Mouse (Mus musculus) spleen, embryonic (tissue): Measurements from ENCODE around the gene Olfr603.
"Not testable (repeated sequence)": the region's sequence is repeated elsewhere in the genome, so short reads cannot be mapped to it uniquely, and the experiment has no call there.

Experiments
- CTCF ChIA-PET: fragments of 350-600 bp; sonication (Branson Sonifier 250); formaldehyde crosslinking; loops from one replicate; lab custom pipeline; 2022; lab: Charles Lee

The Olfr603 gene

DNA sequence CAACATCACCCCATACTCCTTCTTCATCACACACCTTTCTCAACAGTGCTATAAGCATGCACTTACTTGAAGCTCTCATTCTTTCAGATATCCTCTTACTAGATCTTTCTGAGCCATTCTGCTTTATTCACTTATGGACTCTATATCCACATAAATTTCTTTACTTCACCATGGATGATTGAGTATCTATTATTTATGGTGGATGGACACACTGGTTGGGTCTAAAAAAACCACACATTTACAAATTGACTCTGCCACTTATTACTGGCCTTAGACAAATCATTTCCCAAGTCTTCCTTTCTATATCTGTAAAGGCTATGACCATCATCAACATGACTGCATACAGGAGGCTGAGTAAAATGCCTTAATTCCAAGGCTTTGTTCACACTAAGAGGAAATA, at the start of gene Olfr603:
Olfr603 (minus strand) TSS at position 101 of the 400 bp plus-strand sequence.
- CTCF ChIA-PET = no interaction called here

DNA sequence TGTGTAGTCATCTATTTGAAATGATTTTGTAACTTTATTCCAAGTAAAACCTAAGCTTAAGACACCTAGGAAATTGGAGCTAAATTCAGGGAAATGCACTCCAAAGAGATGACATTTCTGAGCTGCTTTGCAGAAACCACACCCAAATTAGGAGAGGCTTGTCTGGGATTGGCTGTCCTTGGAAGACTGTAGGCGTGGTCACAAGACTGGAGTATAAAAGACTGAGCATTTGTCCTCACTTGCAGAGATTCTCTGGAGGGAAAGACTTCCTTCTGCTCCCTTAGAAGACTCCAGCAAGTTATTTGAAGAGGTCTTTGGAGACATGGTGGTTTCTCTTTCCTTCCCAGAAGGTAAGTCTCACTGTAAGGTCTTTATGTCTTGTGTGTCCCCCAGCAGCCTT, 28.8 kb upstream of the Olfr603 start, which contains the start of gene Usp17lc:
Usp17lc (plus strand) TSS at position 301 of the 400 bp plus-strand sequence.
- CTCF ChIA-PET = not testable (repeated sequence)

GRCm38 (mm10) chr7:103406521-103407055, 20.6 kb upstream of the Olfr603 start:
- CTCF ChIA-PET = not testable (repeated sequence)

DNA sequence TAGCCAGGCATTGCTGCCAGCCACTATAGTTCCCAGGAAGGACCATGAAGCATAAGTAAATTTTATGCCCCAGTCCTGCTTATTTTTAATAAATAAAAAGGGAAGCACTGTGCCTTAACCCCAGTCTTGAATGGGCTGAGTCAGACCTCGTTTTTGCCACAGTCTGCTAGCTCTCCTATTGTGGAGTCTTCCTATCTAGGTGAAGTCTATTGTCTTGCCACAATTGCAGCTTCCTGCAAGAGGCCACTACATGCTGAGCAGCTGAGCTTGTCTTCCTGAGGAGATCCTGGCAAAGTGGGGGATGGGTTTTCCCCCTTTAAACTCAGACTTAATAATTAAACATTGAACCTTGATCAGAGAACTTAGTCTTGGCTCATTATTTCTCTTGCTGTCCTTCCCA, 13.0 kb upstream of the Olfr603 start:
- CTCF ChIA-PET = interaction anchor here (0.6 kb wide), 1 partner anchor 9 kb away, joined by 3 read pairs; no protein-coding TSS in a partner anchor

- CTCF ChIA-PET = no interaction called here
Observed at GRCm38 (mm10) chr7:103397758-103398157, 11.8 kb upstream of the Olfr603 start.

GRCm38 (mm10) chr7:103362555-103362954, 23.4 kb downstream of the Olfr603 start, which contains the start of gene Olfr601:
Gene Olfr601, minus strand, starts transcription at chr7:103362655.
- CTCF ChIA-PET = no interaction called here

GRCm38 (mm10) chr7:103349569-103349968, 36.4 kb downstream of the Olfr603 start, which contains the start of gene Olfr600:
Gene Olfr600, minus strand, starts transcription at chr7:103349669.
- CTCF ChIA-PET = no interaction called here

- CTCF ChIA-PET = no interaction called here
Observed at GRCm38 (mm10) chr7:103335617-103336016, 50.4 kb downstream of the Olfr603 start, which contains the start of gene Olfr599. Gene Olfr599, plus strand, starts transcription at chr7:103335917.
